Mouse (Mus musculus): ENCODE measurements at regions not wholly inside any gene's neighbourhood (a gene's known extent, or its start where the extent isn't known, plus 50 kb on each side); places are given as distances from the start of the nearest gene placed in this dataset.

DNA sequence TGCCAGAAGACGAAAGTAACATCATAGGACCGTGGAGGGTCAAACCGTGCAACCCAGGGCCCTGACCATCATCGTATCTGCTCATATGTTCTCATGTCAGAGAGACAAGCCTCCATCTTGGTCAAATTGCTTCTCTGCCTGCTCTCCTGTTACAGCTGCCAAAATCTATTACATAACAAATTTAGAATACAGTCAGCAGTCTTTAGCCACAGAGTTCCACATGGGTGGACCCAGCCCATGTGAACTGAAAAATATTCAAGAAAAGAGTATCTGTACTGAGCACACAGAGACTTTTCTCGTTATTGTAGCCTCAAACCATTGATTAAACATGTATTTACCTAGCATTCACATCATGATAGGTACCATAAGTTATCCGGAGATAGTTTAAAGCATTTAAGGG, 155.2 kb upstream of the Haao start:
- no peak for TF ChIP-seq POLR2A (IDR thresholded peaks at IDR 0.05; ENCODE audit: low read depth, low read length)
- TF ChIP-seq CTCF (IDR thresholded peaks at IDR 0.05; ENCODE audit: extremely low read depth, insufficient read length, insufficient replicate concordance, low read depth, low read length): no peak

Data from small intestine, adult 2 months (tissue).